26 mouse cellular contexts compared by ENCODE assay signal in the genomic region with DNA sequence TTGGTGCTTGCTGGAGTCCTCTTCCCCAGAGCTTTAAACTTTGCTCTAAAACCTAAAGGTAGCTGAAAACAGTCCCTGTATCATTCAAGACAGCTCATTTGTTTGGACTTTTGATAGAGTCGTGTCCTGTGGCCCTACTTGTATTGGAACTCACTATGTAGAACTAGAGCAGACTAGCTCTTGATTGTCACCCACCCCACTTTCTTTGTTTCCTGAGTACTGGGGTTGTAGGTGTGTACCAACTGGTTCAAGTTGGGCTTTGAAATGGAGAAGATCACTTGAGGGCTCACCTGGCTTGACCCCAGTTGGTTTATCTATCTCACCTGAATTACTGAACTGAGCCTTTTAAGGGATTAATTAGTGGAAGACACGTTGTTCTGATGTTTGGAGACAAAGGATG. TPM values are rescaled to one million over a fixed set of nuclear protein-coding genes. Genes with fewer than 3 reads are reported as not detected.
"Had no signal": no experiment of that assay in that cellular context is flagged by ENCODE, and none has a peak within 500 bp of the region (broad histone marks: within the 10 kb centered on the region; RNA-seq: fewer than 3 reads in every experiment).

No protein-coding gene starts in this region.

- ATAC-seq: midbrain, embryonic 16.5 days had no signal

- DNase-seq: lung, adult 18-20 months; lung, embryonic 14.5 days; lung, postnatal 10 days; midbrain, embryonic 14.5 days; retina, postnatal 1 day; right cerebral cortex, adult 18-20 months; right cerebral cortex, postnatal 25 days; right cerebral cortex, postnatal 4 days; spleen, adult 18-20 months; thymus, adult 18-20 months; thymus, postnatal 14 days; thymus, postnatal 36 days had no signal

- H3K27ac ChIP-seq: macrophage; neural tube, embryonic 13.5 days; neural tube, embryonic 15.5 days had no signal

- H3K27me3 ChIP-seq: megakaryocyte, embryonic 14.5 days; neural tube, embryonic 13.5 days; neural tube, embryonic 15.5 days had no signal

- H3K9me3 ChIP-seq: megakaryocyte, embryonic 14.5 days; neural tube, embryonic 13.5 days; neural tube, embryonic 15.5 days had no signal

- H3K36me3 ChIP-seq: neural tube, embryonic 13.5 days; neural tube, embryonic 15.5 days had no signal

- H3K4me3 ChIP-seq: megakaryocyte, embryonic 14.5 days; myocyte; neural tube, embryonic 13.5 days; neural tube, embryonic 15.5 days had no signal

- H3K4me1 ChIP-seq: megakaryocyte, embryonic 14.5 days; neural tube, embryonic 13.5 days; neural tube, embryonic 15.5 days had no signal

- H3K4me2 ChIP-seq: lung, embryonic 14.5 days; midbrain, embryonic 11.5 days; neural tube, embryonic 13.5 days; neural tube, embryonic 15.5 days had no signal

- H3K9ac ChIP-seq: lung, embryonic 14.5 days; neural tube, embryonic 13.5 days; neural tube, embryonic 15.5 days had no signal

RNA-seq across cellular contexts. Expression of a gene that starts 11.8 kb away (rescaled TPM):
- polyA plus RNA-seq: liver, embryonic 16.5 days; lung, embryonic 14.5 days; lung, embryonic 16.5 days; macrophage; midbrain, embryonic 11.5 days; midbrain, embryonic 14.5 days; midbrain, embryonic 16.5 days; myocyte; neural tube, embryonic 11.5 days; neural tube, embryonic 13.5 days; neural tube, embryonic 15.5 days; small intestine, adult 2 months; stomach, embryonic 14.5 days; stomach, embryonic 16.5 days; thymus, postnatal 0 days had no signal

RNA-seq across cellular contexts. Expression of a gene that starts 31.1 kb away (rescaled TPM):
- polyA plus RNA-seq: liver, embryonic 16.5 days; lung, embryonic 14.5 days; lung, embryonic 16.5 days; macrophage; midbrain, embryonic 11.5 days; midbrain, embryonic 14.5 days; midbrain, embryonic 16.5 days; neural tube, embryonic 11.5 days; neural tube, embryonic 13.5 days; neural tube, embryonic 15.5 days; small intestine, adult 2 months; stomach, embryonic 14.5 days; stomach, embryonic 16.5 days; thymus, postnatal 0 days had no signal

RNA-seq across cellular contexts. Expression of a gene that starts 46.1 kb away (rescaled TPM):
- polyA plus RNA-seq: liver, embryonic 16.5 days; lung, embryonic 14.5 days; lung, embryonic 16.5 days; macrophage; midbrain, embryonic 11.5 days; midbrain, embryonic 14.5 days; midbrain, embryonic 16.5 days; neural tube, embryonic 11.5 days; neural tube, embryonic 13.5 days; neural tube, embryonic 15.5 days; small intestine, adult 2 months; stomach, embryonic 14.5 days; stomach, embryonic 16.5 days; thymus, postnatal 0 days had no signal
